Mouse (Mus musculus): Measurements from ENCODE around the gene Tti1.
"Not testable (repeated sequence)": the region's sequence is repeated elsewhere in the genome, so short reads cannot be mapped to it uniquely, and the experiment has no call there.

Gene Tti1

DNA sequence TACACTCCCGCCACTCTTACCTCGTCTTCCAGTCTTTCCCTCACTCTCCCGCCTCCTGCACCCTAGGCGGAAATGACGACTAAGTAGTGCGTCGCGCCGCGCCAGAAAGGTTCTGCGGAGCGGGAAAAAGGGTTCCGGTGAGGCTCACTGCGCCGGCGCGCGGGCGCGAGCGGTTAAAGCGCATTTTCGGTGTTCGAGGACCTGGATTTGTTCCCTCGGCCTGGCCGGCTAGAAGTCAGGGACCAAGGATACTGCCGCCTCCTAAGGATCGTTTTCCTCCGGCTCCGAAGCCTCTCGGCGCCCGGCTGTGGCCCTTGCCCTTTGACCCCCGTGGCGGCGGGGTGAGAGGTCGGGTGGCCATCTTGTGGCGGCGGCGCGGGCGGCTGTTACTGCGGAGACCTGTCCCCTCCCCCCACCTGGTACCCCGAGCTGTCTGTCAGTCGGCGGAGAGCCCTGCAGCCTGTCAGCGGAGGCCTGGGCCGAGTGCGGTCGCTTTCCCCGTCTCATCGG is at the start of gene Tti1, which contains the start of gene Rprd1b:
Gene Tti1, minus strand, starts transcription at position 80 of the 510 bp plus-strand sequence.
Gene Rprd1b, plus strand, starts transcription at position 144 of the 510 bp plus-strand sequence.
- DNase-seq: peak; percentile 95

DNA sequence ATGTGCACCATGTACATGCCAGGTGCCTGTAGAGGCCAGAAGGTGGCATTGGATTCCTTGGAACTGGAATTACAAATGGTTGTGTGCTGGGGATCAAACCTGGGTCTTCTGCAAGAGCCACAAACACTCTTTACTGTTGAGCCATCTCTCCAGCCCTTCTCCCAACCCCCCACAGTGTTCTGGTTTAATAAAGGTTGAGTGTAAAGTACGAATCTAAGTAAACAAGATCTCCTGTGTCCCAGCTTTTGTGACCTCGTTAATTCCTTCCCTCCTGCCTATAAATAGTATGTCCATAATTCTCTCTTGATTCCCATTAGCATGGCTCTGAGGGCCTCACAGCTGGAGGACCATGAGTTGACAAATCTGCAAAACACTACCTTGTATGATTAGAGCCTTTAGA is 49.7 kb upstream of the Tti1 start:
- DNase-seq: no peak

DNA sequence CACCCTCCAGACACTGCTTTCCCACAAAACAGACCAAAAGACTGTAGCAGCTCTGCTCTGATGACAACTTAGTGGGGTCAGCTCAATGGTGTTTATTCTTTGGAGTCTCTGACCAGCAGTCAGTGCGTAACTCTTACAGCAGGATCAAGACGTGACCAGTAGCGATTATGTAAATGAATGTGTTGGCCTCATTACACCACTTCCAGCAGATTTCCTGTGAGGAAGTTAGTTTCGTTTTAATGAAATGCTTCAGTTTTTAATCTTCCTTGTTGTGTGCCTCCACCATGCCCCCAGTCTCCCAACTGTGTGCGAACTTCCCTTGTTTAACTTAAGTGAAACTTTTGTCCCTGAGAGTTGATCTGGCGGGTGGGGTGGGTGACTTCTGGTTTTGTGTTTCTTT is 48.5 kb upstream of the Tti1 start:
- DNase-seq: no peak

DNA sequence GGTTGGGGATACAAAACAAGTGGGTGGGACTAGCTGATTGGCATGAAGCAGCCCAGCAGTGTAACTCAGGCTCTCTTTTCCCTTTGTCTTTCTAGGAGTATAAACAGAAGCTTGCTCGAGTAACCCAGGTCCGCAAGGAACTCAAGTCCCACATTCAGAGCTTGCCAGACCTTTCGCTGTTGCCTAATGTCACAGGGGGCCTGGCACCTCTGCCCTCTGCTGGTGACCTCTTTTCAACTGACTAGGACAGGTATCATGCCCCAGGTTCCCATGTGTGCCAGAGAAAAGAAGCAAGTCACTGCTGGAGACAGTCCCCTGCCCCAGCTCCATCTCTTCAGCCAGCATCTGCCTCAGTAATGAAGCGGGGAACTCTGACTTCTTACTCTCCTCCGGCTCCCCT is 46.6 kb upstream of the Tti1 start:
- no peak for DNase-seq

DNA sequence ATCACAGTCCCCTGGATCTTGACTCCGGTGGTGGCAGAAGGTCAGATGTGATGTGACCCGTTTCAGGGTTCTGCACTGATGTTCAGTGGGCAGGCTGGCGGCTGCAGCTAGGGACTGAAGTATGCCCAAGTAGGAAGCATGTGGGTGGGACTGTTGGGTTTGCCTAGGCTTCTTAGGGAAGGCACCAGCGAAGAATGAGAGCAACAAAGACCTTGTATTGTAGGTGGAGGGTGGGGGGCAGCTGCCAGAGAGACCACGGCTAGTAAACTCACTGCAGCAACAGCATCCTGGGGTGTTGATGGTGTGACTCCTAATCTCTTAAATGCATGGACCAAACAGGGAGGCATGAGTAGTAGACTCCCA is 43.4 kb upstream of the Tti1 start:
- no peak for DNase-seq

DNA sequence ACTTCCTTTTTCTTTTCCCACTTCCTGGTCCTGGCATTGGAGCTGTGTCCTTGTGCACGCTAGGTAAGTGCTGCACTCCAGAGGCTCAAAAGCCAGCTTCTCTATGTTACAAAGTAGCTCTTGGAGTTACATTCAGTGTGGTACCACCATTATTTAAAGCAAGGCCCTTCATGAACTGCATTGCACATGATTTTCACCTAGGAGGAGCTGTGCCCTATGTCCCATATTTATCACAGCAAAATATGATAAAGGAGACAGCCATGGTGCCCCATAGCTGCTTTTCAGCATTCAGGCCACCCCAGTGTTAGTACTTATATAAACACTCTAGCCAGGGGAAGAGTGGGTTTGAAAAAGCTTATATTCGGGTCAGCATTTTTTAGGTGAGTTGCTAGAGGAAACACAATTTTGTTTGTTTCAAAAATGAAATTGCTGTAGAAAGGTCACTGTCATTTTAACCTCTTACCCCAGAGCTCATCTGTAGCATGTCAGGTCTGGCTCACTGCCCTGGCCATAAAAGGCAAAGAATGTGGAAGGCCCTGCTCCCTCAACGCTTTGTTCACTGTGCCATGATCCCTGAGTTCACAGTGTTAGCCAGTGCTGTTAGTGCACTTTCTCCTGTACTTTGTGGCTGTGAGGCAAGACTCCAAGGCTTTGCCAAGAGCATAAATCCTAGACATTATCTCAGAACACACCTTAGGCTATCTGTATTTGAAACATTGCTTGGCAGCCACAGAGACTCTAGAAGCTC is 42.8 kb upstream of the Tti1 start:
- no peak for DNase-seq

DNA sequence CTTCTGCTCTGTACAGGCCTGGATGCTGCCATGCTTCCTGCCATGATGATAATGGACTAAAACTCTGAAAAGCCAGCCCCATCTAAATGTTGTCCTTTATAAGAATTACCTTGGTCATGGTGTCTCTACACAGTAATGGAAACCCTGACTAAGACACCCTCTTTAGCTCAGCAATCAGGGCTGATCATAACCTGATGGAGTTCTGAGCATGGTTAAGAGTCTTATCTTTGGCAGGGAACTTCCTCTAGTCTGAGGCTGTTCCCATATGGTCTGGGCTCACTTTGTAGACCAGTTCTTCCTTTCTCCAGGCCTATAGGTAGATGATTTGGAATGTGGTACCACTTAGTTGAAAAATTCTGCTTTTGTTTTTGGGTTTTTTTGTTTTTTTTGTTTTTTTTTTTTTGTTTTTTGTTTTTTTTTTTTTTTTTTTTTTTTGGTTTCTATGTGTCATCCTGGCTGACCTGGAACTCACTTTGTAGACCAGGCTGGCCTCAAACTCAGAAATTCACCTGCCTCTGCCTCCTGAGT is 40.3 kb upstream of the Tti1 start:
- no peak for DNase-seq

DNA sequence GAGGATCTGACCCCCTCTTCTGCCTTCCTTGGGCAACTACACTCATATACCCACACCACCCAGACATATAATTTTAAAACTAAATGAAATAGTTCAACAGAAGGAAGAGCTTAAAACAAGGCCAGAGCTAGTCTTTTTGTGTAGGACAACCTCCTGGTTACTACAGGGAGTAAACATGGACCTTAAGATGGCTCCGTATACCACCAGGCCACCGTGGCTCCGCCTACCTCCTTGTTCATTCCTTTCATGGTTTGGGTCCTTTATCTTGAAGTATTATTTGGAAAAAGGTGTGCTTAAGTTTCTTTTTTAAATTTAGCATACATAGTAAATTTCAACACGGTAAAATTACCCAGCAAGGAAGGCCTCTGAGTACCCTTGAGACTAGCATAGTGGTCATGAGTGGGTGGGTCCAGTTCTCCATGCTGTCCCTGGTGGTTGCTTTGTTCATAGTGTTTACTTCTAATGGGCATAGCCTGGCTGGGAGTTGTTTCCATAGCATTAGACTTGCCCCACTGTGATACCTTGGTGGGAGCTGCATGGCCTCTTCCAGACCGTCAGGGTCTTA is 39.1 kb upstream of the Tti1 start:
- DNase-seq: no peak

DNA sequence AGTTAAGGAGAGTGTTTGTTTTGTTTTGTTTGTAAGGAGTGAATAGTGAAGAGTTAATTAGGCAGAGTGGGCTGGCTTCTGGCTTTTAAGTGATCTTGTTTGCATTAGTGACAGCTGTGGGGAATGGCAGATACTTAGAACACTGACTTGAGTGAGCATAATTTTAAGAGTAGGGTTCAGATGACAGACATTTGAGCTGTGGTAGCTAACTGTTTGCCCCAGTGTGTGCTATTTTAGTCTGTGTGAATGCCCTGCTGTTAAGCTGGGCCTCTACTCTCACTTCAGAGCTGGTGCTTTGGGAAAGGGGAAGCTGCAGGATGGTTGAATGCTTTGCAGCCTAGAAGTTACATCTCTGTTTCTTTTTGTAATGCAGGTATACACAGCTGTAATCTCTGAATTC is 38.2 kb upstream of the Tti1 start:
- DNase-seq: no peak

DNA sequence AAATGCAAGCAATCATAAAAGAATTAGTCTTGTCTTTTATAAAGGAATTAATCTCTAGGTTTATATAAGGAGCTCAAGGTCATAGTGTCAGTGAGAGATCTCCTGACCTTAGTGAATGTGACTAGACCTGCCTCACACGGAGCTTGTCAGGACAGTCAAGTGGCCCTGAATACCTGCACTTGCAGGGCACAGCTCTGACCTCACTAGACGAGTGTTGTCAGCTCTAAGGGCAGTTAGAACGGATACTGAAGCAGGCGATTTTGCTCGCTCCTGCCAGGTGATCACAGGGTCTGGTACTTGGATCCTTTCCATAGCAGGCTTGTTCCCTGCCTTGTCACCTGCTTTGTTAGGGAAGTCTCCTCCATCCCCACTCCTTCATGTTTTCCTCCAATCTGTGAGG is 36.8 kb upstream of the Tti1 start:
- DNase-seq: no peak

DNA sequence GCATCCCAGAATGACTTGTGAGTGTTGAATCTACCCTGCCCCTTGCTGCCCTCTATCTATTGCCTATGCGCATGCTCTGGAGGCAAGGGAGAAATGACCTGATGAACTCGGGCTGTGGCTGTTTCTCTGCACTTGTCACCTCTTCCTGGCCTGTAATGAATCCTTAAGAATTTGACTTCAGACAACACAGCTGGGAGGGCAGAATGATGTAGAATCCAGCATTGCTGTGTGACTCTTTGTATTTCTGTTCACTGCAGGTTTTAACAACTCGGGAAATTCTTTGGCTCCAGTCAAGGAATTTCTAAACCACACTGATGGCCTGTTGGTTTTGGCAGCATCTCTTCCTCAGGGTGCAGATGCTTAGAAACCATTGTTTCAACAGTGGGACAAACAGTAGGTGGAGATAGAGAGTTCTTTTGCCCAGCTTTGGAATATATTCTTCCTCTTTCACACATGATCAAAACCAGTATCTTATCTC is 36.4 kb upstream of the Tti1 start:
- no peak for DNase-seq

DNA sequence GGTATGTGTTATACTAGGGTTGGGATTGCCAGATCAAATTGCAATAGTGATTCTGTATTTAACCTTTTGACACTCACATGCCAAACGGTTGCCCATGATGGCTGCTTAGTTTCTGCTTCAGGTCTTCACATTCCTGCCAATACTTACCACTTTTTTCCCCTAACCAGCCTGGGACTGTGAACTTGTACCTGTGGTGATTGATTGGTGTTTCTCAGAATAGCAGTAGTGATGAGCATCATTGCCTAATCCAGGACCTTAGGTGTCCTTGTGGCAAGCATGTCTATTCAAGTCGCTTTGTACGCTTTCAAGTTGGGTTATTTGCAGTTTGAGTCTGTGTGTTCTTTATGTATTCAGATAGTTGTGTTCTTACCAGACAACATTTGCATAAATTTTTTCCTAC is 34.8 kb upstream of the Tti1 start:
- DNase-seq: no peak

DNA sequence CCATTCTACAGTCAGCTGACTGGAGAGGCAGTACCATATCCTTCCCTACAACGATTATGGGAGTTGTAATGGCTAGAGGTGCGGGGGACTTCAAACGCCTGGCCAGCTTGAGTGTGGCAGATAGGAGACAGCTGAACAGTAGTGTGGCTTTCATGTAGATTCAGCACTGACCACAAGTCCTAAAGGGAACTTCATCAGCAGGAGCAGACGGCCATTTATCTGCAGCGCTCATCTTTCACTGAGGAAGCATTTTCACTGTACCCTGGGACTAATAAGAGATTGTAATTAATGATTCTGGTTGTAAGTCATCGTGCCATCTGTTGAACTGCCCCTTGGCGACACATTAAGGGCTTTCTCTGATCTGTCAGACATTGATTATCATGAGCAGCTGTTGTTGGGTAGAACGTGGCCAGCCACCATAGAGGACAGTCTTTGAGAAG is 31.5 kb upstream of the Tti1 start:
- DNase-seq: no peak

DNA sequence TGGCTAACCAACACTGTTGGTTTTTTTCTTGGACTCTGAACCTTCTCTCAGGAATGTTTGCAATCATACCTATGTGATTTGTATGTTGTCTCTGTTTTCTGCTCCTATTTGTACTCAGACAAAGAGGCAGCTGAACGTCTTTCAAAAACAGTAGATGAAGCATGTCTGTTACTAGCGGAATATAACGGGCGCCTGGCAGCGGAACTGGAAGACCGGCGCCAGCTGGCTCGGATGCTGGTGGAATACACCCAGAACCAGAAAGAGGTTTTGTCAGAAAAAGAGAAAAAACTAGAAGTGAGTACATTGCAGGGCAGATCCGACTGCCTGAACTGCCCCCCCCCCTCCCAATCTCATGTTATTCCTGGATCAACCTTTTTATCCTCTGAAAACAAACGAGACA is 30.3 kb upstream of the Tti1 start:
- peak; percentile 73 for DNase-seq

DNA sequence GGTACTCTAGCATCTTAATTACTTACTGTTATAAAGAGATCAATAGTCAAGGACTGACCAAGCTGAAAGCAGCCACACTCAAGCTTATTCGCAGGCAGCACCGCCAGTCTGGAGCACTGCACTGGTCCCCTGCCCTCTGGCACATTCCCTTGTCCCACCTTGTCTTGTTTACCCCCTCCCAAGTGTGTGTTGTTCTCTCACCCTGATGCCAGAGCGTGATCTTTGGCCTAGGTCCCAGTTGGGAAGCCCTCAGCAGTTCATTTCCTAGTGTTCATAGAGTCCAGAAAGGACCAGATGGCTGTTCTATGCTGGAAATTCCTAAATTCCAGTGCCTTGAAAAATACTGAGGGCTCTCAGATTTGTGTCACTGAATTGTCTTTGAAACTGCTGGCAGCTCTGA is 28.8 kb upstream of the Tti1 start:
- no peak for DNase-seq

DNA sequence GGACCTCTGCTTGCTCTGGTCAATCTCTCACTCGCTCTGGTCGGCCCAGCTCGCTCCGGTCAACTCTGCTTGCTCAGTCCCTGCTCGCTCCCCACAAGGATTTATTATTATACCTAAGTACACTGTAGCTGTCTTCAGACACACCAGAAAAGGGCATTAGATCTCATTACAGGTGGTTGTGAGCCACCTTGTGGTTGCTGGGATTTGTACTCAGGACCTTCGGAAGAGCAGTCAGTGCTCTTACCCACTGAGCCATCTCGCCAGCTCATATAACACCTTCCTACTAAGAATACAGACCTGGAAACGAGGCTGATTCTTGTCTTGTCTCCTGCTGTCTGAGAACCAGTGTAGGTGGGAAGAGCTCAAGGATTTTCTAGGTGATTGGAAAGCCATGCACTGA is 27.1 kb upstream of the Tti1 start:
- not testable (repeated sequence) for DNase-seq

DNA sequence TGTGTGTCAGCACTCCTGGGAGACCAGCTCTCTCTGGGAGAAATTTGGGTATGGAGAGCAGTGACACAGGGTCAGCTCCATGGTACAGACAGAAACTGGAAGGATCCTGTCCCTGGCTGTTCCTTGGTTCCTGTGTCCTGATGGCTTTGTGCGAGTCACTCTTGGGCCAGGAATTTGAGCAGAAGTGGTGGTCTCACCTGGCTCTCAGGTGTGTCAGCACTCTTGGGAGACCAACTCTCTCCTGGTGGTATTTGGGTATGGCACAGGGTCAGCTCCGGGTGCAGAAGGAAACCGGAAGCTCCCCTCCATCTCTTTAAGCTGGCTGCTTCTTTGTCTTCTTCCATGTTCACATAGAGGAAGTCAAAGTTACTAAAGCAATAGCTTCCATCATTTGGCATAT is 26.4 kb upstream of the Tti1 start:
- no peak for DNase-seq

DNA sequence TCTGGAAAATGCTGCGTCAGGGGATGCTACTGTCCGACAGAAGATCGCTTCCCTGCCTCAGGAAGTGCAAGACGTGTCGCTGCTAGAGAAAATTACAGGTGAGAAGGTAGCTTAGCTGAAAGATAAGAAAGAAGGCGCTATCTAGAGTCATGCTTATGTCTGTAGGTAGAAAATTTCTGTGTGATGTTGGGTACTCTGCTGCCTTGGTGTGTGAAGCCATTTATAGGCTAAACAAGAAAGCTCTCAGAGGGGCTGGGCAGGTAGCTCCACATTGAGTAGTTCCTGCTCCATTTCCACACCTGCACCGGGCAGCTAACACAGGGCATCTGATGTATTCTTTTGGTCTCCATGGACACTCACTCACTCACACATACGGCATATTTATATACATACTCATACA is 21.9 kb upstream of the Tti1 start:
- DNase-seq: no peak

DNA sequence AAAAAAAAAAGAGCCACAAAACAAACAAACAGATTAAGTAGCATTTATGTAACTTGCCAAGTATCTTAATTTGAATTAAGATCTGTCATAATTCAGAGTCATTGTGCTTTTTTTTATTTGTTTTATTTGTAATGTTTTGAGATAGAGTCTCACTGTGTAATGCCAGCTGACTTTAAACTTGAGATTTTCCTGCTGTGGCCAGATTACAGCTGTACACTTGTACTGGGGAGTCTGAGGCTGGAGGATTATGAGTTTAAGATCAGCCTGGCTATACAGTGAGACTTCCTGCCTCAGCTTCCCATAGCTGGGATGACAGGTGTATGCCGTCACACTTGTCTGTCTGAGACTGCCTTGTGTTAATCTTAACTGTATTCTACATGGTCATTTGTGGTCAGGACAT is 20.5 kb upstream of the Tti1 start:
- DNase-seq: no peak

DNA sequence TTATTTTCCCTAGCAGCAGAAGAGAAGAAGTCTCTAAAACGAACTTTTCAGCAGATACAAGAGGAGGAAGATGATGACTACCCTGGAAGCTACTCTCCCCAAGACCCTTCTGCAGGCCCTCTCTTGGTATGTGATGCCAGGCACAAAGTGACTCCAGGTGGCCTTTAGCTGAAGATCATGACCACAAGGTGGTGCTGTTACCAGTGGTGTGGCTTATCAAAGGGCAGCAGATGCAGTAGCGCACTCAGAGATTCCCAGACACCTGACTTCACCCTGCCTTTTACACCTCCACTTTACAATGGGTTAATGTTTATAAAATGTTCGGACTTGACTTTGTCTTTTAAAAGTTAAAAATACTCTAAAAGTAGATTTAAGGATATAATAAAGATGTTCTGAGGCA is 19.7 kb upstream of the Tti1 start:
- DNase-seq: peak; percentile 13

DNA sequence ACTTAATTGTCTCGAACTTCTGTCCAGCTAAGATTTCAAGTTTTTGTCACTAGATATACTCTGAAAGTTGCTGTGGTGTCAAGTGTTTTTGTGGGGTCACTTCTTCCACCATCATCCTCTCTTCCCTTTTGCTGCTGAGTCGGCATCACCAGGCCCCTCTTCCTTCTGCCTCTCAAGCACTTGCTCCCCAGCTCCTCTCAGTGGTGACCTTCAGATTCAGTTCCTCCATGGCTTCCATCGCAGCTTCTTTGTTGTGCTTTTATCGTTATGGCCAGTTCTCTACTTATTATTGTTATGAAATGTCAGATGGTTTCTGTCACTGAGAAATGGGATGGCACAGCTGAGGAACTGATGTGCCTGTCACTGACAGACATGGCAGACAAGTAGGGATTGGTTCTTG is 18.0 kb upstream of the Tti1 start:
- no peak for DNase-seq

DNA sequence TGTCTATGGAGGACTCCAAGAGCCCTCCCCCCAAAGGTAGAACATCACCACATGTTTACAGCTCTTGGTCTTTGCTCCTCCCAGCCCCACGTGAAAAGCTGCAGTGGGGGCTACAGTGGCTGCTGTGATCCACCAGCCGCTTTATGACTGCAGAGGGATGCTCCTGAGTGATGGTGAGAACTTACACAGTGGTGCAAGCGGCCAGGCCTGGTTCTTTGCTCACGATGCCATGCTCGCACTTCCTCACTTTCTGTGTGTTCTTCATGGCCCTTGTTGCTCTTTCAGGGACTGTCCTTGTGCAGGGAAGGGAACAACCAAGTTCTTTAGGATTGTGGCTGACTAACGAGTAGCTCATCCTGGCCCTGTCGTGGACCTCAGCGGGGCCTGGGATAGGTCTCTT is 15.3 kb upstream of the Tti1 start:
- no peak for DNase-seq

DNA sequence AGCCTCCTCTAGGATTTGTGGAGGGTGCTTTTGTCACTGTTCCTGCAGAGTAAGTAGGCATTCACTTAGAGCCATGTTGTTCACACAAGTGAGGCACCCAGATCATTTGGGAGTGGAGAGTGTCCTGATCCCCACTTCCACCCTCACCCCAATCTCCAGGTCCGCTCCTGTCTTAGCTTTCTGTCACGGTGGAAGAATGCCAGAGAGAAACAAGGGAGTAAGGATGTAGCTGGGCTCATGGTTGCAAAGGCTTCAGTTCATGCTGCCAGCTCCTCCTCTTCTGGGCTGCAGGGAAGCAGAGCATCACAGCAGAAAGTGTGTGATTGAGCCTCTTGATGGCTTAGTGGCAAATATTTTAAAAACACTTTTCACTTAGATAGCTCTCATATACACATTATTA is 12.2 kb upstream of the Tti1 start:
- no peak for DNase-seq

DNA sequence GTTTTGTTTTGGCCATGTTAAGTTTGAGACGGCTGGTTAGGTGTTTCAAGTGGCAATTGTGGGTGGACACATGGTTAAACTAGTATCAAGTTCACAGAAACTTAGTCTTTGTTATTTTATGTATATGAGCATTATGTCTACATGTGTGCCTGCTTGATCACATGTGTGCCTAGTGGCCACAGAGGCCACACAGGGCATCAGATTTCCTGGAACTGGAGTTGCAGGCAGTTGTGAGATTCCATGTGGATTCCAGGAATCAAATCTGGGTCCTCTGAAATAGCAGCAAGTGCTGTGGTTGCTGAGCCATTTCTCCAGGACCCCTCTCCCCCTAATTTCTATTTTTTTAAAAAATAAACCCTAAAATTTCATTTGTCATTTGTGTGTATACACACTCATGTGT is 11.4 kb upstream of the Tti1 start:
- DNase-seq: no peak

DNA sequence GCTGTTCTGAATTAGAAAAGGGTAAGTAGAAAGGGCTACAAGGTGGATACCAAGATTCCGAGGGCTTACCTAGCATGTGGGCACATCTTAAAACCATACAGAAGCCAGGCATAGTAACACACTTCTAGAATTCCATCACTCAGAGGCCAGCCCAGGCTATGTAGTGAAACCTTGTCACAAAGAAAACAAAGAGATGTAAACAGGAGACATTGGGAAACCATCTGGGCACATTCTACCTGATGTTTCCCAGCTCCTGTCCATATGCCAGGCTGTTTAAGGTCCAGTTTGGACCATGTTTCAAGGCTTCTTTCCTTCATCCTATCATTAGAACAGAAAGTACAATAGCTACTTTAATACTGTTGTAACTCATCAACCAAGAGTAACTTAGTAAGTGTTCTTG is 9.3 kb upstream of the Tti1 start:
- no peak for DNase-seq
